Mouse (Mus musculus) CH12.LX (cell line): Measurements from ENCODE around the gene Cdh26.

Source experiments
- CTCF ChIP-seq, 2 experiments: IDR thresholded peaks in 1 of 2; conservative IDR thresholded peaks in 1 of 2; 2 replicates each; pipeline ENCODE4 v1.5.1; 2011 to 2012; ENCODE audit warnings: low read depth in 2 of 2, low read length in 2 of 2, improper control_type of control experiment in 1 of 2, inconsistent platforms in 1 of 2, mild to moderate bottlenecking in 1 of 2, moderate library complexity in 1 of 2
- EP300 ChIP-seq: IDR thresholded peaks from 2 replicates; pipeline ENCODE4 v1.6.1; 2011; ENCODE audit warnings: low read length, improper control_type of control experiment
- KAT2A ChIP-seq: IDR thresholded peaks from 2 replicates; pipeline ENCODE4 v1.6.1; 2012; ENCODE audit warnings: low read length, improper control_type of control experiment, inconsistent platforms; ENCODE audit not compliant: insufficient replicate concordance
- MAFK ChIP-seq: IDR thresholded peaks from 2 replicates; pipeline ENCODE4 v1.6.1; 2011; ENCODE audit warnings: low read length, improper control_type of control experiment; ENCODE audit not compliant: insufficient replicate concordance
- MAX ChIP-seq: IDR thresholded peaks from 2 replicates; pipeline ENCODE4 v1.6.1; 2011; ENCODE audit warnings: low read length, improper control_type of control experiment
- MEF2A ChIP-seq: IDR thresholded peaks from 2 replicates; pipeline ENCODE4 v1.6.1; 2014; ENCODE audit warnings: low read depth, mild to moderate bottlenecking, inconsistent platforms, low read length, improper control_type of control experiment, borderline replicate concordance
- NRF1 ChIP-seq: IDR thresholded peaks from 2 replicates; pipeline ENCODE4 v1.6.1; 2014; ENCODE audit warnings: low read depth, mild to moderate bottlenecking, inconsistent platforms, low read length, improper control_type of control experiment, moderate library complexity
- POLR2A ChIP-seq: IDR thresholded peaks from 2 replicates; pipeline ENCODE4 v1.6.1; 2011; ENCODE audit warnings: low read depth, mild to moderate bottlenecking, improper control_type of control experiment, low read length
- RAD21 ChIP-seq: IDR thresholded peaks from 2 replicates; pipeline ENCODE4 v1.6.1; 2011; ENCODE audit warnings: low read depth, mild to moderate bottlenecking, low read length, improper control_type of control experiment, moderate library complexity
- SMC3 ChIP-seq: IDR thresholded peaks from 2 replicates; pipeline ENCODE4 v1.6.1; 2011; ENCODE audit warnings: low read depth, low read length, improper control_type of control experiment
- TBP ChIP-seq: conservative IDR thresholded peaks from 2 replicates; pipeline ENCODE4 v1.6.1; 2011; ENCODE audit warnings: low read depth, low read length, improper control_type of control experiment
- ZC3H11A ChIP-seq: IDR thresholded peaks from 2 replicates; pipeline ENCODE4 v1.6.1; 2012; ENCODE audit warnings: low read depth, mild to moderate bottlenecking, inconsistent platforms, low read length, improper control_type of control experiment

DNA sequence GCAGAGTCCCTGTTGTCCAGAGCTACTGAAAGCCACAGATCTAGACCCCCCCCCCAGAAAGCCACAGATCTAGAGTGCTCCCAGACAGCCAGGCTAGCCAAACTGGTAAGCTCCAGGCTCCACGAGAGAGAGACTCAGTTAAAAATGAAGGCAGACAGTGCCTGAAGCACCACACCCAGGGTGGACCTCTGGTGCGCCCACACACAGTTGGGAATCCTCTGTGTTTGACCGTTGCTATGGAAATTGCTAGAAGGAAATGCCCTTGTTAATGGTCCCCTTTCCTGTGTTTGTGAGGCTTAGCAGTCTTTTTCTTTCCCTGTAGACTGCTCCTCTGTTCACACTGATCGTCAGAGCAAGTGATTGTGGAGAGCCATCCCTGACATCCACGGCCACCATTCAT is 30.0 kb downstream of the Cdh26 start:
- no peak for TF ChIP-seq ZC3H11A
- TF ChIP-seq TBP, result no peak
- no peak for TF ChIP-seq RAD21
- no peak for TF ChIP-seq MEF2A
- TF ChIP-seq CTCF (conservative IDR thresholded peaks at IDR 0.05 in 1 of 2, IDR thresholded peaks at IDR 0.05 in 1 of 2; ENCODE audit: low read depth in 2 of 2, low read length in 2 of 2), result no peak
- TF ChIP-seq MAFK, result no peak
- TF ChIP-seq NRF1, result no peak
- no peak for TF ChIP-seq SMC3
- TF ChIP-seq EP300, result no peak
- no peak for TF ChIP-seq POLR2A
- no peak for TF ChIP-seq KAT2A
- no peak for TF ChIP-seq MAX
